ENCODE assay signal across 28 mouse cellular contexts in genomic region chr19:44788488-44788887, GRCm38 (mm10). TPM values are rescaled to one million over a fixed set of nuclear protein-coding genes. Genes with fewer than 3 reads are reported as not detected.
"Had no signal": no experiment of that assay in that cellular context is flagged by ENCODE, and none has a peak within 500 bp of the region (broad histone marks: within the 10 kb centered on the region; RNA-seq: fewer than 3 reads in every experiment).

No protein-coding gene starts in this region.

- H3K4me1 ChIP-seq: forebrain, embryonic 15.5 days; heart, embryonic 15.5 days; limb, embryonic 15.5 days; liver, embryonic 12.5 days had no signal

- ATAC-seq: forebrain, embryonic 15.5 days; forebrain, postnatal 0 days; hindbrain, postnatal 0 days; intestine, embryonic 16.5 days; liver, embryonic 12.5 days had no signal

- H3K4me2 ChIP-seq: forebrain, embryonic 15.5 days; heart, embryonic 11.5 days; heart, embryonic 13.5 days; heart, embryonic 15.5 days; hindbrain, embryonic 13.5 days; hindbrain, embryonic 15.5 days; limb, embryonic 13.5 days; limb, embryonic 15.5 days; liver, embryonic 12.5 days had no signal

- H3K9me3 ChIP-seq: forebrain, embryonic 15.5 days; heart, embryonic 13.5 days; heart, embryonic 15.5 days; hindbrain, embryonic 13.5 days; hindbrain, embryonic 15.5 days; limb, embryonic 13.5 days; limb, embryonic 15.5 days; liver, embryonic 12.5 days had no signal

- H3K27ac ChIP-seq: forebrain, embryonic 15.5 days; heart, adult 2 months; heart, embryonic 13.5 days; heart, embryonic 15.5 days; hindbrain, embryonic 13.5 days; hindbrain, embryonic 15.5 days; hindbrain, postnatal 0 days; limb, embryonic 13.5 days; limb, embryonic 15.5 days; liver, embryonic 12.5 days; liver, embryonic 14.5 days had no signal

- DNase-seq: forebrain, postnatal 0 days; gastrocnemius, postnatal 14 days; gastrocnemius, postnatal 36 days; heart, adult 11 months; heart, adult 2 months; heart, postnatal 14 days; heart, postnatal 36 days; kidney, postnatal 10 days; layer of hippocampus, adult 9-11 months; layer of hippocampus, postnatal 36 days; left cerebral cortex, postnatal 4 days had no signal

- H3K27me3 ChIP-seq: hindbrain, embryonic 13.5 days; hindbrain, embryonic 15.5 days had no signal

- H3K36me3 ChIP-seq: forebrain, embryonic 15.5 days; heart, embryonic 13.5 days; heart, embryonic 15.5 days; hindbrain, embryonic 15.5 days; limb, embryonic 13.5 days; limb, embryonic 15.5 days; liver, embryonic 12.5 days had no signal

- H3K9ac ChIP-seq: forebrain, embryonic 15.5 days; forebrain, postnatal 0 days; heart, embryonic 13.5 days; heart, embryonic 15.5 days; hindbrain, embryonic 13.5 days; hindbrain, embryonic 15.5 days; limb, embryonic 13.5 days; limb, embryonic 15.5 days; liver, embryonic 12.5 days; liver, embryonic 14.5 days had no signal

- H3K4me3 ChIP-seq: forebrain, embryonic 15.5 days; heart, adult 2 months; heart, embryonic 13.5 days; heart, embryonic 15.5 days; hindbrain, embryonic 13.5 days; hindbrain, embryonic 15.5 days; limb, embryonic 13.5 days; limb, embryonic 15.5 days; liver, embryonic 12.5 days had no signal

RNA-seq across cellular contexts. Expression of gene Pax2, which starts 32.6 kb away (rescaled TPM):
- polyA plus RNA-seq: heart, adult 2 months; heart, embryonic 11.5 days; heart, embryonic 13.5 days; heart, embryonic 15.5 days; heart, postnatal 0 days; intestine, embryonic 14.5 days; intestine, embryonic 16.5 days; large intestine, adult 2 months; limb, embryonic 13.5 days; limb, embryonic 15.5 days; liver, adult 2 months; liver, embryonic 12.5 days; liver, embryonic 14.5 days; liver, embryonic 16.5 days had no signal
